Mouse (Mus musculus) neural tube, embryonic 12.5 days (tissue): ENCODE data around the gene Snx30. TPM values are rescaled to one million over a fixed set of nuclear protein-coding genes. Genes with fewer than 3 reads are reported as not detected.
A peak's percentile ranks its signal among the peaks of the same experiment; 100 is the strongest.

Experiments used
- ATAC-seq: fragments of 200-750 bp; cut with Nextera tagmentation; 2 replicates; pipeline ENCODE4 v1.8.0; 2017; ENCODE audit warnings: low read depth, mild to moderate bottlenecking, moderate TSS enrichment, moderate library complexity; ENCODE audit not compliant: low FRiP score
- H3K27ac ChIP-seq: fragments of 300-500 bp; sonication (generic); 2 replicates; pipeline ENCODE4 v1.5.1; 2016
- H3K27me3 ChIP-seq: fragments of 300-500 bp; sonication (generic); replicated peaks from 2 replicates; pipeline ENCODE4 v1.6.1; 2016; ENCODE audit warnings: mild to moderate bottlenecking
- H3K36me3 ChIP-seq: fragments of 300-500 bp; sonication (generic); 2 replicates; pipeline ENCODE4 v1.6.1; 2016; ENCODE audit warnings: mild to moderate bottlenecking
- H3K4me1 ChIP-seq: fragments of 300-500 bp; sonication (generic); 2 replicates; pipeline ENCODE4 v1.6.1; 2016
- H3K4me2 ChIP-seq: fragments of 300-500 bp; sonication (generic); replicated peaks from 2 replicates; pipeline ENCODE4 v1.6.1; 2016; ENCODE audit warnings: mild to moderate bottlenecking
- H3K4me3 ChIP-seq: fragments of 300-500 bp; sonication (generic); 2 replicates; pipeline ENCODE4 v1.5.1; 2016
- H3K9ac ChIP-seq: fragments of 300-500 bp; sonication (generic); 2 replicates; pipeline ENCODE4 v1.6.1; 2016; ENCODE audit warnings: mild to moderate bottlenecking
- H3K9me3 ChIP-seq: fragments of 300-500 bp; sonication (generic); 2 replicates; pipeline ENCODE4 v1.6.1; 2016; ENCODE audit warnings: mild to moderate bottlenecking
- WGBS: fragments of 180-500 bp; shearing (Covaris S2); methylation state at CpG from one replicate; pipeline ENCODE4 v1.1.7; 2016; 5-methylcytosine and 5-hydroxymethylcytosine counted together
- polyA plus RNA-seq: library from polyadenylated mRNA; unstranded; fragments of >200 nt; fragmentation: Nextera tagmentation; extraction: Ambion mirVana; gene quantifications from 2 replicates; pipeline ENCODE4 v1.2.1, GENCODE M21; 2016

Gene Snx30
- polyA plus RNA-seq, 1 experiment from 2014 or later, result 17.1 TPM

GRCm38 (mm10) chr4:59863869-59864268, 58.2 kb downstream of the Snx30 start:
- Histone ChIP-seq H3K4me1 (no peaks in the 10 kb centered on the region), H3K4me2 (no peak overlapping the region), H3K9me3 (no peaks in the 10 kb centered on the region), H3K27me3 (no peaks in the 10 kb centered on the region), H3K27ac (no peak overlapping the region), H3K4me3 (no peak overlapping the region), H3K36me3 (no peaks in the 10 kb centered on the region), H3K9ac (no peak overlapping the region)
- WGBS, result 77% methylated on average over 6 of the region's 6 CpGs
- ATAC-seq, result no peak

GRCm38 (mm10) chr4:59868086-59868485, 62.4 kb downstream of the Snx30 start:
- H3K27ac ChIP-seq, result no peak overlapping the region
- WGBS, result 84% methylated on average over 11 of the region's 11 CpGs
- no peak overlapping the region for H3K4me2 ChIP-seq
- H3K4me3 ChIP-seq, result no peak overlapping the region
- H3K4me1 ChIP-seq, result no peaks in the 10 kb centered on the region
- H3K9me3 ChIP-seq, result no peaks in the 10 kb centered on the region
- H3K27me3 ChIP-seq, result no peaks in the 10 kb centered on the region
- H3K9ac ChIP-seq, result no peak overlapping the region
- H3K36me3 ChIP-seq, result no peaks in the 10 kb centered on the region
- ATAC-seq, result no peak

- no peak overlapping the region for H3K4me2 ChIP-seq
- no peak for ATAC-seq
- WGBS, result 86% methylated on average over 6 of the region's 6 CpGs
- no peaks in the 10 kb centered on the region for H3K36me3 ChIP-seq
- H3K4me3 ChIP-seq, result no peak overlapping the region
- H3K9me3 ChIP-seq, result no peaks in the 10 kb centered on the region
- no peak overlapping the region for H3K9ac ChIP-seq
- no peaks in the 10 kb centered on the region for H3K27me3 ChIP-seq
- no peaks in the 10 kb centered on the region for H3K4me1 ChIP-seq
- H3K27ac ChIP-seq, result no peak overlapping the region
Measured at GRCm38 (mm10) chr4:59869488-59870057, 63.9 kb downstream of the Snx30 start.

GRCm38 (mm10) chr4:59870433-59870832, 64.8 kb downstream of the Snx30 start:
- no peak overlapping the region for H3K27ac ChIP-seq
- H3K9ac ChIP-seq, result no peak overlapping the region
- no peak for ATAC-seq
- WGBS, result 90% methylated on average over 6 of the region's 6 CpGs
- H3K9me3 ChIP-seq, result no peaks in the 10 kb centered on the region
- H3K4me3 ChIP-seq, result no peak overlapping the region
- H3K4me2 ChIP-seq, result no peak overlapping the region
- no peaks in the 10 kb centered on the region for H3K4me1 ChIP-seq
- no peaks in the 10 kb centered on the region for H3K36me3 ChIP-seq
- H3K27me3 ChIP-seq, result no peaks in the 10 kb centered on the region

- no peak overlapping the region for H3K4me2 ChIP-seq
- H3K36me3 ChIP-seq, result no peaks in the 10 kb centered on the region
- H3K9me3 ChIP-seq, result no peaks in the 10 kb centered on the region
- no peak overlapping the region for H3K27ac ChIP-seq
- 64% methylated on average over 9 of the region's 9 CpGs for WGBS
- peak; percentile 57 for ATAC-seq
- no peaks in the 10 kb centered on the region for H3K4me1 ChIP-seq
- H3K9ac ChIP-seq, result no peak overlapping the region
- H3K4me3 ChIP-seq, result no peak overlapping the region
- H3K27me3 ChIP-seq, result no peaks in the 10 kb centered on the region
Measured at GRCm38 (mm10) chr4:59870859-59871591, 65.4 kb downstream of the Snx30 start.

GRCm38 (mm10) chr4:59873240-59873639, 67.6 kb downstream of the Snx30 start:
- WGBS, result 50% methylated on average over 6 of the region's 6 CpGs
- no peak overlapping the region for H3K4me3 ChIP-seq
- no peak overlapping the region for H3K9ac ChIP-seq
- no peaks in the 10 kb centered on the region for H3K27me3 ChIP-seq
- no peaks in the 10 kb centered on the region for H3K4me1 ChIP-seq
- H3K4me2 ChIP-seq, result no peak overlapping the region
- no peak overlapping the region for H3K27ac ChIP-seq
- no peaks in the 10 kb centered on the region for H3K36me3 ChIP-seq
- H3K9me3 ChIP-seq, result no peaks in the 10 kb centered on the region
- no peak for ATAC-seq

GRCm38 (mm10) chr4:59873830-59874229, 68.2 kb downstream of the Snx30 start:
- ATAC-seq, result no peak
- 50% methylated on average over 5 of the region's 5 CpGs for WGBS
- no peaks in the 10 kb centered on the region for H3K4me1 ChIP-seq
- no peak overlapping the region for H3K4me2 ChIP-seq
- H3K9ac ChIP-seq, result no peak overlapping the region
- H3K9me3 ChIP-seq, result no peaks in the 10 kb centered on the region
- H3K36me3 ChIP-seq, result no peaks in the 10 kb centered on the region
- H3K27ac ChIP-seq, result no peak overlapping the region
- no peaks in the 10 kb centered on the region for H3K27me3 ChIP-seq
- H3K4me3 ChIP-seq, result no peak overlapping the region

- peaks cover 16% of the 10 kb centered on the region; the same call in 1 of the 2 replicates for H3K36me3 ChIP-seq
- no peaks in the 10 kb centered on the region for H3K4me1 ChIP-seq
- H3K4me3 ChIP-seq, result no peak overlapping the region
- no peaks in the 10 kb centered on the region for H3K9me3 ChIP-seq
- H3K4me2 ChIP-seq, result no peak overlapping the region
- no peak for ATAC-seq
- 87% methylated on average over 6 of the region's 6 CpGs for WGBS
- no peak overlapping the region for H3K27ac ChIP-seq
- no peak overlapping the region for H3K9ac ChIP-seq
- H3K27me3 ChIP-seq, result no peaks in the 10 kb centered on the region
Measured at GRCm38 (mm10) chr4:59876570-59876969, 70.9 kb downstream of the Snx30 start.

- 75% methylated on average over 2 of the region's 2 CpGs for whole genome bisulfite sequencing
- Histone ChIP-seq H3K9me3 (no peaks in the 10 kb centered on the region), H3K9ac (no peak overlapping the region), H3K4me1 (no peaks in the 10 kb centered on the region), H3K36me3 (peaks cover 17% of the 10 kb centered on the region; the same call in 1 of the 2 replicates), H3K4me2 (no peak overlapping the region), H3K4me3 (no peak overlapping the region), H3K27ac (no peak overlapping the region), H3K27me3 (no peaks in the 10 kb centered on the region)
- no peak for ATAC-seq
Measured at GRCm38 (mm10) chr4:59877025-59877424, 71.4 kb downstream of the Snx30 start.

GRCm38 (mm10) chr4:59878595-59878994, 73.0 kb downstream of the Snx30 start:
- Histone ChIP-seq H3K27ac (no peak overlapping the region), H3K36me3 (peaks cover 25% of the 10 kb centered on the region), H3K27me3 (no peaks in the 10 kb centered on the region), H3K4me2 (no peak overlapping the region), H3K4me1 (no peaks in the 10 kb centered on the region), H3K9ac (no peak overlapping the region), H3K9me3 (no peaks in the 10 kb centered on the region), H3K4me3 (no peak overlapping the region)
- 93% methylated on average over 8 of the region's 8 CpGs for WGBS
- ATAC-seq, result no peak

GRCm38 (mm10) chr4:59879444-59879843, 73.8 kb downstream of the Snx30 start:
- 92% methylated on average over 3 of the region's 3 CpGs for WGBS
- Histone ChIP-seq H3K27me3 (no peaks in the 10 kb centered on the region), H3K4me1 (no peaks in the 10 kb centered on the region), H3K4me3 (no peak overlapping the region), H3K27ac (no peak overlapping the region), H3K4me2 (no peak overlapping the region), H3K9me3 (no peaks in the 10 kb centered on the region), H3K9ac (no peak overlapping the region), H3K36me3 (peaks cover 25% of the 10 kb centered on the region)
- no peak for ATAC-seq

GRCm38 (mm10) chr4:59880725-59881124, 75.1 kb downstream of the Snx30 start:
- H3K4me3 ChIP-seq, result no peak overlapping the region
- WGBS, result 94% methylated on average over 5 of the region's 5 CpGs
- H3K9ac ChIP-seq, result no peak overlapping the region
- no peak overlapping the region for H3K4me2 ChIP-seq
- H3K36me3 ChIP-seq, result peaks cover 25% of the 10 kb centered on the region
- H3K27ac ChIP-seq, result no peak overlapping the region
- no peak for ATAC-seq
- H3K27me3 ChIP-seq, result no peaks in the 10 kb centered on the region
- no peaks in the 10 kb centered on the region for H3K4me1 ChIP-seq
- no peaks in the 10 kb centered on the region for H3K9me3 ChIP-seq

- Histone ChIP-seq H3K27me3 (no peaks in the 10 kb centered on the region), H3K4me3 (no peak overlapping the region), H3K9ac (no peak overlapping the region), H3K4me1 (no peaks in the 10 kb centered on the region), H3K4me2 (no peak overlapping the region), H3K9me3 (no peaks in the 10 kb centered on the region), H3K36me3 (peaks cover 25% of the 10 kb centered on the region), H3K27ac (no peak overlapping the region)
- ATAC-seq, result no peak
- 83% methylated on average over 2 of the region's 2 CpGs for WGBS
Measured at GRCm38 (mm10) chr4:59881210-59881609, 75.6 kb downstream of the Snx30 start.
